Mouse (Mus musculus) liver, embryonic 14.5 days (tissue): ENCODE results near the gene Olfr1205. TPM values are rescaled to one million over a fixed set of nuclear protein-coding genes. Genes with fewer than 3 reads are reported as not detected.

Experiments used
- ATAC-seq: fragments of 200-750 bp; cut with Nextera tagmentation; 2 replicates; pipeline ENCODE4 v1.8.0; 2017; ENCODE audit warnings: moderate number of reproducible peaks, mild to moderate bottlenecking, moderate library complexity; ENCODE audit not compliant: insufficient read depth
- DNase-seq, 3 experiments: peaks; one replicate each; pipeline ENCODE4 v3.0.0-alpha.2; 2012 to 2013; ENCODE audit warnings: low read depth in 3 of 3, low spot score in 3 of 3
- H3K27ac ChIP-seq: fragments of 300-500 bp; sonication (generic); 2 replicates; pipeline ENCODE4 v1.5.1; 2014; ENCODE audit warnings: moderate library complexity, mild to moderate bottlenecking, control low read depth, inconsistent platforms
- H3K27me3 ChIP-seq: fragments of 300-500 bp; sonication (generic); 2 replicates; pipeline ENCODE4 v1.6.1; 2014; ENCODE audit warnings: mild to moderate bottlenecking, low read length, moderate library complexity; ENCODE audit not compliant: control insufficient read depth, insufficient read depth
- H3K36me3 ChIP-seq: fragments of 300-500 bp; sonication (generic); replicated peaks from 2 replicates; pipeline ENCODE4 v1.6.1; 2014; ENCODE audit warnings: low read depth; ENCODE audit not compliant: control insufficient read depth, insufficient read depth
- H3K4me1 ChIP-seq, 2 experiments: fragments of 200-500 bp in 1 of 2; fragments of 300-500 bp in 1 of 2; sonication (generic) in 1 of 2; replicated peaks; 2 replicates each; pipeline ENCODE4 v1.6.1; 2012 to 2014; ENCODE audit warnings: antibody characterized with exemption in 1 of 2, inconsistent platforms in 1 of 2, low read length in 1 of 2; ENCODE audit not compliant: control insufficient read depth in 2 of 2, insufficient read depth in 2 of 2
- H3K4me2 ChIP-seq: fragments of 300-500 bp; sonication (generic); 2 replicates; pipeline ENCODE4 v1.6.1; 2014; ENCODE audit warnings: low read depth, mild to moderate bottlenecking, control low read depth, moderate library complexity
- H3K4me3 ChIP-seq, 2 experiments: fragments of 200-500 bp in 1 of 2; fragments of 300-500 bp in 1 of 2; sonication (generic) in 1 of 2; 2 replicates each; pipeline ENCODE4 v1.5.1; 2012 to 2014; ENCODE audit warnings: low read depth in 2 of 2, low read length in 2 of 2, mild to moderate bottlenecking in 2 of 2, control low read depth in 1 of 2, inconsistent platforms in 1 of 2, moderate library complexity in 1 of 2; ENCODE audit not compliant: insufficient read depth in 1 of 2
- H3K9ac ChIP-seq: fragments of 300-500 bp; sonication (generic); replicated peaks from 2 replicates; pipeline ENCODE4 v1.6.1; 2014; ENCODE audit warnings: mild to moderate bottlenecking, control low read depth, moderate library complexity
- H3K9me3 ChIP-seq: fragments of 300-500 bp; sonication (generic); 2 replicates; pipeline ENCODE4 v1.6.1; 2016; ENCODE audit warnings: low read length, mixed read lengths; ENCODE audit not compliant: control insufficient read depth
- CTCF ChIP-seq: IDR thresholded peaks from 2 replicates; pipeline ENCODE4 v1.5.1; 2016; ENCODE audit warnings: antibody characterized with exemption, low read depth, control low read depth
- EP300 ChIP-seq: IDR thresholded peaks from 2 replicates; pipeline ENCODE4 v1.6.1; 2016; ENCODE audit warnings: antibody characterized with exemption, low read depth
- WGBS: fragments of 180-500 bp; shearing (Covaris S2); extraction: QIAGEN DNeasy Blood & Tissue Kit; methylation state at CpG from one replicate; pipeline ENCODE4 v1.1.7; 2014; ENCODE audit not compliant: insufficient replicate concordance; 5-methylcytosine and 5-hydroxymethylcytosine counted together
- polyA plus RNA-seq, 2 experiments: library from polyadenylated mRNA; depleted of rRNA in 1 of 2; stranded (reverse) in 1 of 2; unstranded in 1 of 2; fragments of >200 nt; fragmentation: Nextera tagmentation in 1 of 2; extraction: Ambion mirVana in 1 of 2; gene quantifications; 2 replicates each; pipeline versions ENCODE4 v1.2.1 to v1.2.3; 2012 to 2014

Gene Olfr1205
- polyA plus RNA-seq (2012; rRNA removed), result not detected in 2 replicates
- polyA plus RNA-seq (2014; fragmentation: Nextera tagmentation; extraction: Ambion mirVana), result not detected in 2 replicates

DNA sequence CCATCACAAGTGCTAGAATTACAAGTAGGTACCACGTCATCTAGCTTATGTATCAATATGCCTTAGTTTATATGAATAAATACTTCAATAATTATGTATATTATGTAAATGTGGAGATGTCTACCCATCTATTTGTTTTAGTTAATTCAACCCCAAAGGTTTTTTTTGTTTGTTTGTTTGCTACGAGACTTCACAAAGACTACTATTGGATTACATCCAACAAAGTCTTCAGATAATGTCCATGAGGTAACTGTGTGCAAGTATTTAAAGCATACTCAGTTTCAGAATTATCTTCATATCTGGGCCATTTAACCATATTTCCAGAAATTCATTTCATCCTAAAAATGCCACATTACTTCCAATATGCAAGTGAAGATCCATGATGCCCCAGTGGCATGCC, at the start of gene Olfr1205:
Olfr1205 (plus strand) TSS at position 301 of the 400 bp plus-strand sequence.
- H3K27me3 ChIP-seq, result no peaks in the 10 kb centered on the region
- H3K36me3 ChIP-seq, result no peaks in the 10 kb centered on the region
- H3K4me2 ChIP-seq, result no peak within 1 kb of the TSS
- H3K4me3 ChIP-seq, result no peak within 1 kb of the TSS
- TF ChIP-seq EP300, result no peak
- no peak for TF ChIP-seq CTCF
- H3K9me3 ChIP-seq, result no peaks in the 10 kb centered on the region
- WGBS, result 62% methylated on average over 2 of the region's 2 CpGs
- no peak within 1 kb of the TSS for H3K9ac ChIP-seq
- H3K4me1 ChIP-seq, result no peaks in the 10 kb centered on the region
- DNase-seq, result no peak
- no peak within 1 kb of the TSS for H3K27ac ChIP-seq
- no peak for ATAC-seq

DNA sequence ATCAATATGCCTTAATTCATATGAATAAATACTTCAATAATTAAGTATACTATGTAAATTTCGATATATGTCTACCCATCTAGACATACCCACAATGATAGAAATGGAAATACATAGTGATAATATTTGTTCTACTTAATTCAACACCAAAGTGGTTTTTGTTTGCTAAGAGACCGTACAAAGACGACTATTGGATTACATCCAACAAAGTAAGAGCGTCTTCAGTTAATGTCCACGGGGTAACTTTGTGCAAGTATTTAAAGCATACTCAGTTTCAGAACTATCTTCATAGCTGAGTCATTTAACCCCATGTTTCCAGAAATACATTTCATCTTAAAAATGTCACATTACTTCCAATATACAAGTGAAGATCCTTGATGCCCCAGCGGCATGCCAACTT, 36.8 kb upstream of the Olfr1205 start, which contains the start of gene Olfr1201:
Olfr1201 (plus strand) TSS at position 301 of the 400 bp plus-strand sequence.
- H3K27ac ChIP-seq, result no peak within 1 kb of the TSS
- ATAC-seq, result no peak
- H3K4me2 ChIP-seq, result no peak within 1 kb of the TSS
- H3K4me1 ChIP-seq, result no peaks in the 10 kb centered on the region
- H3K4me3 ChIP-seq, result no peak within 1 kb of the TSS
- WGBS, result 67% methylated on average over 6 of the region's 6 CpGs
- no peaks in the 10 kb centered on the region for H3K27me3 ChIP-seq
- no peak for TF ChIP-seq CTCF
- no peak for TF ChIP-seq EP300
- no peak for DNase-seq
- no peaks in the 10 kb centered on the region for H3K36me3 ChIP-seq
- no peaks in the 10 kb centered on the region for H3K9me3 ChIP-seq
- no peak within 1 kb of the TSS for H3K9ac ChIP-seq

DNA sequence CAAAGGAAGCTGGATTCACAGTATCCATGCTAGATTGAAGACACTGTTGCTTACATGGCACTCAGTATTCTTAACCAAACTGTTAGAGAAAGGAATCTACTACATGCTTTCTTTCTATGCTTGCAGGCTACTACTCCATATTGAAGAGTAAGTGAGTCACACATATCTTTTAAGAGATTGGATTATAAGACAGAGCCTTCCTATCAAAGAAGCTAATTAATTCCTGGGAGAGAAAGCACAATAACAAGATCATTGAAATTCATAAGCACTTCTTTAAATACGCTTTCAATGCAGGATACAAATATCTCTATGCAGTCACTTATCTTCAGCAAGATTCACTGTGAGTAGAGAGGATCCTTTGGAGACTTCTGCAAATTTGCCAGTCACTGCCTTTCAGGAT, 15.3 kb upstream of the Olfr1205 start, which contains the start of gene Olfr1202:
Olfr1202 (plus strand) TSS at position 301 of the 400 bp plus-strand sequence.
- H3K4me2 ChIP-seq, result no peak within 1 kb of the TSS
- DNase-seq (no peak), ATAC-seq (no peak)
- H3K9ac ChIP-seq, result no peak within 1 kb of the TSS
- no peaks in the 10 kb centered on the region for H3K36me3 ChIP-seq
- no peak for TF ChIP-seq CTCF
- TF ChIP-seq EP300, result no peak
- no peaks in the 10 kb centered on the region for H3K9me3 ChIP-seq
- H3K27ac ChIP-seq, result no peak within 1 kb of the TSS
- 45% methylated on average over 1 of the region's 1 CpGs for WGBS
- no peaks in the 10 kb centered on the region for H3K27me3 ChIP-seq
- H3K4me3 ChIP-seq, result no peak within 1 kb of the TSS
- H3K4me1 ChIP-seq, result no peaks in the 10 kb centered on the region

DNA sequence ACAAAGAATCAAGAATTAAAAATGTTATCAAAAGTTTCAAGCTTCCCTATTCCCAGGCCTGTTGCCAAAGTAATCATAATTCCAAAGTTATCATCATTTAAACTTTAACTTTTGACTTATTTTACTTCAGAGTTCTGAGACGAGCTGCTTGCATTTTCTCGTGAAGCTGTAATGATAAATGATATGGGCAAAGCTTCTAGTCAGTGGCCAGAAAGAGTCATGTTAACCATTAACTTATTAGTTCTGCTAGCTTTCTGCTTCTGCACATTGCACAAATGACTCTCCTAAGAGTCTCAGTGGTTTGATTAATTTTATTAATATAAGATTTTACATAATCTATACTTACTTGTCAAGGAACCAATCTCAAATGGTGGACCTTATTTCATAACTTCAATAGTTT, 8.9 kb downstream of the Olfr1205 start:
- TF ChIP-seq CTCF, result no peak
- TF ChIP-seq EP300, result no peak
- Histone ChIP-seq H3K9ac (no peak overlapping the region), H3K9me3 (no peaks in the 10 kb centered on the region), H3K4me3 (no peak overlapping the region), H3K27me3 (no peaks in the 10 kb centered on the region), H3K4me2 (no peak overlapping the region), H3K27ac (no peak overlapping the region), H3K36me3 (no peaks in the 10 kb centered on the region), H3K4me1 (no peaks in the 10 kb centered on the region)
- ATAC-seq (no peak), DNase-seq (no peak)
- WGBS, result 59% methylated on average over 2 of the region's 2 CpGs

DNA sequence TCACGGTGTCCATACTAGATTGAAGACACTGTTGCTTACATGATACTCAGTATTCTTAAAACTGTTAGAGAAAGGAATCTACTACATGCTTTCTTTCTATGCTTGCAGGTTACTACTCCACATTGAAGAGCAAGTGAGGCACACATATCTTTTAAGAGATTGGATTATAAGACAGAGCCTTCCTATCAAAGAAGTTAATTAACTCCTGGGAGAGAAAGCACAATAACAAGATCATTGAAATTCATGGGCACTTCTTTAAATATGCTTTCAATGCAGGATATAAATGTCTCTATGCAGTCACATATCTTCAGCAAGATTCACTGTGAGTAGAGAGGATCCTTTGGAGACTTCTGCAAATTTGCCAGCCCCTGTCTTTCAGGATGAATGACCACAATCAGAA, 19.5 kb downstream of the Olfr1205 start, which contains the start of gene Olfr1204:
Olfr1204 (plus strand) TSS at position 301 of the 400 bp plus-strand sequence.
- Histone ChIP-seq H3K9ac (no peak within 1 kb of the TSS), H3K36me3 (no peaks in the 10 kb centered on the region), H3K4me1 (no peaks in the 10 kb centered on the region), H3K27me3 (no peaks in the 10 kb centered on the region), H3K27ac (no peak within 1 kb of the TSS), H3K4me2 (no peak within 1 kb of the TSS), H3K9me3 (no peaks in the 10 kb centered on the region), H3K4me3 (no peak within 1 kb of the TSS)
- 61% methylated on average over 1 of the region's 1 CpGs for WGBS
- no peak for TF ChIP-seq CTCF
- no peak for TF ChIP-seq EP300
- ATAC-seq, result no peak
- no peak for DNase-seq
